Mouse (Mus musculus): ENCODE measurements around the gene Ucp3.
"Not testable (repeated sequence)": the region's sequence is repeated elsewhere in the genome, so short reads cannot be mapped to it uniquely, and the experiment has no call there.

Gene Ucp3

GRCm38 (mm10) chr7:100473846-100474454, 1.2 kb downstream of the Ucp3 start:
- in situ Hi-C loops (cut with MseI, MboI): no loop called here

GRCm38 (mm10) chr7:100474680-100475079, 1.9 kb downstream of the Ucp3 start:
- in situ Hi-C loops (cut with MseI, MboI): no loop called here

GRCm38 (mm10) chr7:100479100-100479822, 6.5 kb downstream of the Ucp3 start:
- in situ Hi-C loops (cut with MseI, MboI): no loop called here

- in situ Hi-C loops (cut with MseI, MboI): no loop called here
Measured at GRCm38 (mm10) chr7:100479823-100480164, 7.0 kb downstream of the Ucp3 start.

- in situ Hi-C loops (cut with MseI, MboI): no loop called here
Measured at GRCm38 (mm10) chr7:100480175-100480574, 7.4 kb downstream of the Ucp3 start.

GRCm38 (mm10) chr7:100482046-100482445, 9.3 kb downstream of the Ucp3 start:
- in situ Hi-C loops (cut with MseI, MboI): not testable (repeated sequence)

GRCm38 (mm10) chr7:100484493-100484892, 11.7 kb downstream of the Ucp3 start:
- in situ Hi-C loops (cut with MseI, MboI): no loop called here

GRCm38 (mm10) chr7:100487301-100487700, 14.5 kb downstream of the Ucp3 start:
- in situ Hi-C loops (cut with MseI, MboI): no loop called here

GRCm38 (mm10) chr7:100488474-100489048, 15.8 kb downstream of the Ucp3 start:
- in situ Hi-C loops (cut with MseI, MboI): no loop called here

- in situ Hi-C loops (cut with MseI, MboI): no loop called here
Measured at GRCm38 (mm10) chr7:100492391-100493116, 19.8 kb downstream of the Ucp3 start.

- in situ Hi-C loops (cut with MseI, MboI): no loop called here
Measured at GRCm38 (mm10) chr7:100493117-100493483, 20.3 kb downstream of the Ucp3 start, which contains the start of gene Ucp2. Gene Ucp2, plus strand, starts transcription at chr7:100493337.

GRCm38 (mm10) chr7:100493484-100494414, 21.0 kb downstream of the Ucp3 start:
- in situ Hi-C loops (cut with MseI, MboI): no loop called here

- in situ Hi-C loops (cut with MseI, MboI): no loop called here
Measured at GRCm38 (mm10) chr7:100494415-100494831, 21.6 kb downstream of the Ucp3 start.

GRCm38 (mm10) chr7:100495042-100495441, 22.3 kb downstream of the Ucp3 start:
- in situ Hi-C loops (cut with MseI, MboI): no loop called here

- in situ Hi-C loops (cut with MseI, MboI): no loop called here
Measured at GRCm38 (mm10) chr7:100495581-100496251, 22.9 kb downstream of the Ucp3 start.

GRCm38 (mm10) chr7:100496371-100496770, 23.6 kb downstream of the Ucp3 start:
- in situ Hi-C loops (cut with MseI, MboI): no loop called here

- in situ Hi-C loops (cut with MseI, MboI): no loop called here
Measured at GRCm38 (mm10) chr7:100496791-100497190, 24.0 kb downstream of the Ucp3 start.

GRCm38 (mm10) chr7:100497402-100497801, 24.6 kb downstream of the Ucp3 start:
- in situ Hi-C loops (cut with MseI, MboI): no loop called here

GRCm38 (mm10) chr7:100497982-100498381, 25.2 kb downstream of the Ucp3 start:
- in situ Hi-C loops (cut with MseI, MboI): no loop called here

GRCm38 (mm10) chr7:100499465-100499864, 26.7 kb downstream of the Ucp3 start:
- in situ Hi-C loops (cut with MseI, MboI): no loop called here

All from mouse trophoblast stem cell (cell line).